Mouse (Mus musculus): ENCODE measurements around the gene Tubb4b. TPM values are rescaled to one million over a fixed set of nuclear protein-coding genes. Genes with fewer than 3 reads are reported as not detected.

Gene Tubb4b
- total RNA-seq, 4 experiments from 2014 or later: 332 to 365 (median 345) TPM

Other genes with a start within 250 kb of the Tubb4b start
- gene Mrpl41, start 249.6 kb downstream of the Tubb4b start, total RNA-seq (2022): 10 to 100 TPM; 73.6 to 77.5 (median 75.6) TPM
- 10 to 100 TPM; 17.9 to 28.0 (median 26.6) TPM for gene Pnpla7, start 248.7 kb downstream of the Tubb4b start, total RNA-seq (2022)
- gene Nsmf, start 170.3 kb downstream of the Tubb4b start, total RNA-seq (2022): 100 to 1,000 TPM; 404 to 462 (median 421) TPM
- gene Entpd8, start 144.4 kb downstream of the Tubb4b start, total RNA-seq (2022): not detected
- not detected for gene Noxa1, start 129.6 kb downstream of the Tubb4b start, total RNA-seq (2022)
- 10 to 100 TPM; 20.5 to 27.9 (median 23.4) TPM for gene Nrarp, start 43.9 kb downstream of the Tubb4b start, total RNA-seq (2022)
- 1 to 10 TPM; 2.2 to 3.4 (median 2.5) TPM for gene Tor4a, start 27.8 kb downstream of the Tubb4b start, total RNA-seq (2022)
- 10 to 100 TPM; 58.4 to 64.2 (median 59.4) TPM for gene Nelfb, start 13.2 kb downstream of the Tubb4b start, total RNA-seq (2022)
- gene Stpg3, start 10.1 kb downstream of the Tubb4b start, total RNA-seq (2022): under 1 TPM in 3 of 4 experiments, not detected in 1; 0.23 to 0.82 (median 0.30) TPM
- gene Fam166a, start 6.0 kb downstream of the Tubb4b start, total RNA-seq (2022): 1 to 10 TPM in 1 of 4 experiments, not detected in 3; 1.4 TPM
- not detected for gene Slc34a3, start 9.7 kb upstream of the Tubb4b start, total RNA-seq (2022)
- gene Rnf224, start 12.1 kb upstream of the Tubb4b start, total RNA-seq (2022): not detected
- 100 to 1,000 TPM; 263 to 288 (median 266) TPM for gene Rnf208, start 17.6 kb upstream of the Tubb4b start, total RNA-seq (2022)
- gene Cysrt1, start 17.8 kb upstream of the Tubb4b start, total RNA-seq (2022): not detected
- gene AL732309.1, start 22.2 kb upstream of the Tubb4b start, total RNA-seq (2022): 1 to 10 TPM in 3 of 4 experiments, under 1 TPM in 1; 0.67 to 4.2 (median 3.4) TPM
- gene Tmem203, start 30.7 kb upstream of the Tubb4b start, total RNA-seq (2022): 10 to 100 TPM; 31.7 to 38.3 (median 36.3) TPM
- gene Tprn, start 37.9 kb upstream of the Tubb4b start, total RNA-seq (2022): 10 to 100 TPM; 26.5 to 30.6 (median 28.6) TPM
- gene Ssna1, start 47.7 kb upstream of the Tubb4b start, total RNA-seq (2022): 10 to 100 TPM; 57.5 to 67.8 (median 62.1) TPM
- 100 to 1,000 TPM in 2 of 4 experiments, 10 to 100 TPM in 2; 88.6 to 111 (median 96.9) TPM for gene Anapc2, start 47.8 kb upstream of the Tubb4b start, total RNA-seq (2022)
- not detected for gene Tmem210, start 63.4 kb upstream of the Tubb4b start, total RNA-seq (2022)
- not detected for gene Lrrc26, start 65.2 kb upstream of the Tubb4b start, total RNA-seq (2022)
- gene Grin1, start 94.5 kb upstream of the Tubb4b start, total RNA-seq (2022): 100 to 1,000 TPM; 390 to 399 (median 395) TPM
- 10 to 100 TPM; 57.3 to 64.7 (median 61.0) TPM for gene Man1b1, start 107.6 kb upstream of the Tubb4b start, total RNA-seq (2022)
- 10 to 100 TPM; 35.1 to 50.7 (median 37.9) TPM for gene Dpp7, start 131.7 kb upstream of the Tubb4b start, total RNA-seq (2022)
- 10 to 100 TPM; 20.9 to 31.0 (median 25.8) TPM for gene Uap1l1, start 141.0 kb upstream of the Tubb4b start, total RNA-seq (2022)
- 1 to 10 TPM; 1.7 to 3.8 (median 2.3) TPM for gene Sapcd2, start 147.6 kb upstream of the Tubb4b start, total RNA-seq (2022)
- 10 to 100 TPM; 13.1 to 17.5 (median 16.2) TPM for gene Entpd2, start 171.2 kb upstream of the Tubb4b start, total RNA-seq (2022)
- 100 to 1,000 TPM; 307 to 332 (median 316) TPM for gene Npdc1, start 174.6 kb upstream of the Tubb4b start, total RNA-seq (2022)
- under 1 TPM in 2 of 4 experiments, not detected in 2; 0.40 to 0.84 TPM for gene Fut7, start 198.6 kb upstream of the Tubb4b start, total RNA-seq (2022)
- 100 to 1,000 TPM; 176 to 185 (median 183) TPM for gene Abca2, start 204.0 kb upstream of the Tubb4b start, total RNA-seq (2022)
- 1 to 10 TPM in 2 of 4 experiments, not detected in 2; 1.2 to 1.6 TPM for gene Clic3, start 232.1 kb upstream of the Tubb4b start, total RNA-seq (2022)
- gene Paxx, start 236.4 kb upstream of the Tubb4b start, total RNA-seq (2022): 10 to 100 TPM; 67.2 to 88.0 (median 78.1) TPM
- 1,000 to 10,000 TPM; 1,862 to 2,386 (median 2,226) TPM for gene Ptgds, start 245.3 kb upstream of the Tubb4b start, total RNA-seq (2022)

Data from left cerebral cortex, adult 8-10 months (tissue).